Mouse (Mus musculus) hindbrain, embryonic 16.5 days (tissue): ENCODE data around the gene Pip5k1b. TPM values are rescaled to one million over a fixed set of nuclear protein-coding genes. Genes with fewer than 3 reads are reported as not detected.

Experiments used
- ATAC-seq: fragments of 200-750 bp; cut with Nextera tagmentation; 2 replicates; pipeline ENCODE4 v1.8.0; 2017; ENCODE audit warnings: moderate TSS enrichment, moderate library complexity
- H3K27ac ChIP-seq: fragments of 300-500 bp; sonication (generic); 2 replicates; pipeline ENCODE4 v1.5.1; 2014; ENCODE audit warnings: low read depth, mild to moderate bottlenecking, control low read depth, low read length, moderate library complexity
- H3K27me3 ChIP-seq: fragments of 300-500 bp; sonication (generic); replicated peaks from 2 replicates; pipeline ENCODE4 v1.6.1; 2014; ENCODE audit warnings: low read length; ENCODE audit not compliant: control insufficient read depth, insufficient read depth
- H3K36me3 ChIP-seq: fragments of 300-500 bp; sonication (generic); 2 replicates; pipeline ENCODE4 v1.6.1; 2014; ENCODE audit warnings: mild to moderate bottlenecking, low read length, moderate library complexity, mixed read lengths; ENCODE audit not compliant: control insufficient read depth, insufficient read depth
- H3K4me1 ChIP-seq: fragments of 300-500 bp; sonication (generic); 2 replicates; pipeline ENCODE4 v1.6.1; 2014; ENCODE audit warnings: low read depth, low read length; ENCODE audit not compliant: control insufficient read depth, insufficient read depth
- H3K4me2 ChIP-seq: fragments of 300-500 bp; sonication (generic); 2 replicates; pipeline ENCODE4 v1.6.1; 2014; ENCODE audit warnings: mild to moderate bottlenecking, low read length, control low read depth, moderate library complexity
- H3K4me3 ChIP-seq: fragments of 300-500 bp; sonication (generic); 2 replicates; pipeline ENCODE4 v1.5.1; 2014; ENCODE audit warnings: mild to moderate bottlenecking, low read length, control low read depth, moderate library complexity
- H3K9ac ChIP-seq: fragments of 300-500 bp; sonication (generic); 2 replicates; pipeline ENCODE4 v1.6.1; 2014; ENCODE audit warnings: low read depth, mild to moderate bottlenecking, control low read depth, low read length, moderate library complexity
- H3K9me3 ChIP-seq: fragments of 300-500 bp; sonication (generic); 2 replicates; pipeline ENCODE4 v1.6.1; 2014; ENCODE audit warnings: mild to moderate bottlenecking, low read length, moderate library complexity; ENCODE audit not compliant: control insufficient read depth
- WGBS: fragments of 180-500 bp; shearing (Covaris S2); extraction: QIAGEN DNeasy Blood & Tissue Kit; methylation state at CpG from one replicate; pipeline ENCODE4 v1.1.7; 2014; 5-methylcytosine and 5-hydroxymethylcytosine counted together
- polyA plus RNA-seq: library from polyadenylated mRNA; unstranded; fragments of >200 nt; fragmentation: Nextera tagmentation; extraction: Ambion mirVana; gene quantifications from 2 replicates; pipeline ENCODE4 v1.2.1, GENCODE M21; 2015

The Pip5k1b gene
- polyA plus RNA-seq, 1 experiment from 2014 or later, result 2.2 TPM

DNA sequence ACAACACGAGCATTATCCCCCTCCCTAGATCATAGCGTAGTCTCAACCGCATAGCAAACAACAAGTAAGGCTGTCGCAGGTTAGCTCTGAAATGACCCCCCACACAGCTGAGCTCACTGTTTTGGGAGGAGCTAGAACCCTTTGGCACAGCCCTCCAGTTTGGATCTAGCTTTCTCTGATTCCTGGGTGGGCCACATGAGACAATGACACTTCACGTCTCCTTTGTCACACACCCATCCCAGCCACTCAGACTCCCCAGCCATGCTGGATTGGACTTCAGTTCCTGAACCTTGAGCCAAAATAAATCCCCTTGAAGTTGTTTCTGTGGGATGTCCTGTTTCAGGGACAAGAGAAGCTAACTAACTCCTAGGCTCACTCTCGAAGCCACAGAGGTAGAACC is 17.5 kb downstream of the Pip5k1b start:
- no peak overlapping the region for H3K4me3 ChIP-seq
- H3K27me3 ChIP-seq, result no peaks in the 10 kb centered on the region
- H3K27ac ChIP-seq, result no peak overlapping the region
- no peak overlapping the region for H3K4me2 ChIP-seq
- 88% methylated on average over 6 of the region's 6 CpGs for WGBS
- no peaks in the 10 kb centered on the region for H3K36me3 ChIP-seq
- ATAC-seq, result no peak
- H3K9ac ChIP-seq, result no peak overlapping the region
- H3K9me3 ChIP-seq, result no peaks in the 10 kb centered on the region
- no peaks in the 10 kb centered on the region for H3K4me1 ChIP-seq

DNA sequence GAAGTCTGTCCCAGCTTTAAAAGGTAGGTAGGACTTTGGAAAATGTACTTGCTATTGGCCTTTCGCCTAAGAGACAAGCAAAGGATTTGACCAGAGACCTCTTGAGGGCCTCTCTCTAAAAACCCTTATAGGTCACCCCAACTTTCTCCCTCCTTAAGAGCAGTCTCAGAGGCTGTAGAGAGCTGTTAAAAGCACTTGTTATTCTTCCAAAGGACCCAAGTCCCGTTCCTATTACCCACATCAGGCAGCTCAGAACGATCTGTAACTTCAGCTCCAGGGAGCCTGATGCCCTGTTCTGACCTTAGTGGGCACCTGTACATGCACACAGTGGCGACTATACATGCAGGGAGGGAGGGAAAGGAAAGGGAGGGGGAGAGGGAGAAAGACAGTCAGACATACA is 18.0 kb downstream of the Pip5k1b start:
- ATAC-seq, result no peak
- 79% methylated on average over 4 of the region's 4 CpGs for WGBS
- Histone ChIP-seq H3K4me3 (no peak overlapping the region), H3K27me3 (no peaks in the 10 kb centered on the region), H3K9ac (no peak overlapping the region), H3K4me1 (no peaks in the 10 kb centered on the region), H3K36me3 (no peaks in the 10 kb centered on the region), H3K27ac (no peak overlapping the region), H3K4me2 (no peak overlapping the region), H3K9me3 (no peaks in the 10 kb centered on the region)

GRCm38 (mm10) chr19:24536920-24537319 is 18.8 kb downstream of the Pip5k1b start:
- WGBS, result 79% methylated on average over 5 of the region's 5 CpGs
- no peak overlapping the region for H3K4me3 ChIP-seq
- H3K27me3 ChIP-seq, result no peaks in the 10 kb centered on the region
- ATAC-seq, result no peak
- no peaks in the 10 kb centered on the region for H3K9me3 ChIP-seq
- H3K4me2 ChIP-seq, result no peak overlapping the region
- H3K36me3 ChIP-seq, result no peaks in the 10 kb centered on the region
- no peak overlapping the region for H3K27ac ChIP-seq
- no peaks in the 10 kb centered on the region for H3K4me1 ChIP-seq
- H3K9ac ChIP-seq, result no peak overlapping the region

GRCm38 (mm10) chr19:24536280-24536679 is 19.4 kb downstream of the Pip5k1b start:
- Histone ChIP-seq H3K9ac (no peak overlapping the region), H3K4me1 (no peaks in the 10 kb centered on the region), H3K27ac (no peak overlapping the region), H3K4me2 (no peak overlapping the region), H3K9me3 (no peaks in the 10 kb centered on the region), H3K27me3 (no peaks in the 10 kb centered on the region), H3K36me3 (no peaks in the 10 kb centered on the region), H3K4me3 (no peak overlapping the region)
- WGBS, result 89% methylated on average over 3 of the region's 3 CpGs
- ATAC-seq, result no peak

GRCm38 (mm10) chr19:24535161-24535560 is 20.5 kb downstream of the Pip5k1b start:
- H3K36me3 ChIP-seq, result no peaks in the 10 kb centered on the region
- H3K4me3 ChIP-seq, result no peak overlapping the region
- no peak overlapping the region for H3K9ac ChIP-seq
- no peak overlapping the region for H3K4me2 ChIP-seq
- WGBS, result 84% methylated on average over 6 of the region's 6 CpGs
- H3K9me3 ChIP-seq, result no peaks in the 10 kb centered on the region
- ATAC-seq, result no peak
- no peaks in the 10 kb centered on the region for H3K27me3 ChIP-seq
- H3K4me1 ChIP-seq, result no peaks in the 10 kb centered on the region
- no peak overlapping the region for H3K27ac ChIP-seq

GRCm38 (mm10) chr19:24534733-24535132 is 20.9 kb downstream of the Pip5k1b start:
- WGBS, result 82% methylated on average over 7 of the region's 7 CpGs
- Histone ChIP-seq H3K4me1 (no peaks in the 10 kb centered on the region), H3K36me3 (no peaks in the 10 kb centered on the region), H3K4me2 (no peak overlapping the region), H3K4me3 (no peak overlapping the region), H3K27me3 (no peaks in the 10 kb centered on the region), H3K9me3 (no peaks in the 10 kb centered on the region), H3K27ac (no peak overlapping the region), H3K9ac (no peak overlapping the region)
- ATAC-seq, result no peak

GRCm38 (mm10) chr19:24528910-24529561 is 26.6 kb downstream of the Pip5k1b start:
- Histone ChIP-seq H3K4me1 (no peaks in the 10 kb centered on the region), H3K4me3 (no peak overlapping the region), H3K36me3 (no peaks in the 10 kb centered on the region), H3K9me3 (no peaks in the 10 kb centered on the region), H3K4me2 (no peak overlapping the region), H3K9ac (no peak overlapping the region), H3K27ac (no peak overlapping the region), H3K27me3 (no peaks in the 10 kb centered on the region)
- ATAC-seq, result no peak
- 94% methylated on average over 4 of the region's 4 CpGs for WGBS

GRCm38 (mm10) chr19:24528129-24528730 is 27.4 kb downstream of the Pip5k1b start:
- Histone ChIP-seq H3K9ac (no peak overlapping the region), H3K9me3 (no peaks in the 10 kb centered on the region), H3K27ac (no peak overlapping the region), H3K27me3 (no peaks in the 10 kb centered on the region), H3K4me2 (no peak overlapping the region), H3K36me3 (no peaks in the 10 kb centered on the region), H3K4me3 (no peak overlapping the region), H3K4me1 (no peaks in the 10 kb centered on the region)
- no peak for ATAC-seq
- 84% methylated on average over 4 of the region's 4 CpGs for WGBS

GRCm38 (mm10) chr19:24527613-24527948 is 28.1 kb downstream of the Pip5k1b start:
- no peaks in the 10 kb centered on the region for H3K4me1 ChIP-seq
- WGBS, result 88% methylated on average over 5 of the region's 5 CpGs
- no peak overlapping the region for H3K9ac ChIP-seq
- H3K27me3 ChIP-seq, result no peaks in the 10 kb centered on the region
- no peak overlapping the region for H3K4me2 ChIP-seq
- ATAC-seq, result no peak
- H3K9me3 ChIP-seq, result no peaks in the 10 kb centered on the region
- H3K27ac ChIP-seq, result no peak overlapping the region
- H3K36me3 ChIP-seq, result no peaks in the 10 kb centered on the region
- no peak overlapping the region for H3K4me3 ChIP-seq
